Mouse (Mus musculus) spleen, adult 2 months (tissue): ENCODE results near the gene Smad6.

Experiments
- CTCF ChIP-seq: fragments of 200-500 bp; IDR thresholded peaks from 2 replicates; pipeline ENCODE4 v1.5.1; 2011; ENCODE audit warnings: mild to moderate bottlenecking, inconsistent platforms; ENCODE audit not compliant: insufficient read depth, insufficient read length, insufficient replicate concordance; ENCODE audit errors: extremely low read depth
- POLR2A ChIP-seq: fragments of 200-500 bp; IDR thresholded peaks from 2 replicates; pipeline ENCODE4 v1.6.1; 2011; ENCODE audit warnings: low read depth, low read length, inconsistent platforms

- TF ChIP-seq CTCF (no peak), POLR2A (no peak)
Measured at GRCm38 (mm10) chr9:63974258-63975023, 47.4 kb downstream of the Smad6 start.
